Mouse (Mus musculus) testis, adult 2 months (tissue): Measurements from ENCODE around the gene Olfr1033. TPM values are rescaled to one million over a fixed set of nuclear protein-coding genes. Genes with fewer than 3 reads are reported as not detected.
"Not testable (repeated sequence)": the region's sequence is repeated elsewhere in the genome, so short reads cannot be mapped to it uniquely, and the experiment has no call there.

Source experiments
- H3K27ac ChIP-seq: fragments of 200-500 bp; 2 replicates; pipeline ENCODE4 v1.5.1; 2012; ENCODE audit warnings: low read depth, low read length; ENCODE audit not compliant: control insufficient read depth, insufficient read depth
- H3K27me3 ChIP-seq: fragments of 200-500 bp; 2 replicates; pipeline ENCODE4 v1.6.1; 2012; ENCODE audit warnings: mild to moderate bottlenecking, low read length, moderate library complexity; ENCODE audit not compliant: control insufficient read depth, insufficient read depth
- H3K36me3 ChIP-seq: fragments of 200-500 bp; 2 replicates; pipeline ENCODE4 v1.6.1; 2012; ENCODE audit warnings: mild to moderate bottlenecking, low read length; ENCODE audit not compliant: control insufficient read depth, insufficient read depth
- H3K4me1 ChIP-seq: fragments of 200-500 bp; 2 replicates; pipeline ENCODE4 v1.6.1; 2012; ENCODE audit warnings: low read length; ENCODE audit not compliant: control insufficient read depth, insufficient read depth
- H3K4me3 ChIP-seq: fragments of 200-500 bp; 2 replicates; pipeline ENCODE4 v1.5.1; 2012; ENCODE audit warnings: low read depth, mild to moderate bottlenecking, low read length, moderate library complexity, mixed read lengths; ENCODE audit not compliant: control insufficient read depth
- CTCF ChIP-seq: fragments of 200-500 bp; IDR thresholded peaks from 2 replicates; pipeline ENCODE4 v1.5.1; 2012; ENCODE audit warnings: low read depth, mild to moderate bottlenecking, inconsistent platforms, low read length, moderate library complexity; ENCODE audit not compliant: control insufficient read depth, insufficient read depth, insufficient replicate concordance
- POLR2A ChIP-seq: fragments of 200-500 bp; IDR thresholded peaks from 2 replicates; pipeline ENCODE4 v1.6.1; 2012; ENCODE audit warnings: low read depth, mild to moderate bottlenecking, inconsistent platforms, low read length, moderate library complexity; ENCODE audit not compliant: control insufficient read depth
- polyA plus RNA-seq: library from polyadenylated mRNA; depleted of rRNA; stranded (reverse); fragments of >200 nt; gene quantifications from 2 replicates; pipeline ENCODE4 v1.2.3, GENCODE M21; 2012; rRNA removed

Gene Olfr1033
- polyA plus RNA-seq, result 0.35 and 1.1 TPM in 2 replicates

DNA sequence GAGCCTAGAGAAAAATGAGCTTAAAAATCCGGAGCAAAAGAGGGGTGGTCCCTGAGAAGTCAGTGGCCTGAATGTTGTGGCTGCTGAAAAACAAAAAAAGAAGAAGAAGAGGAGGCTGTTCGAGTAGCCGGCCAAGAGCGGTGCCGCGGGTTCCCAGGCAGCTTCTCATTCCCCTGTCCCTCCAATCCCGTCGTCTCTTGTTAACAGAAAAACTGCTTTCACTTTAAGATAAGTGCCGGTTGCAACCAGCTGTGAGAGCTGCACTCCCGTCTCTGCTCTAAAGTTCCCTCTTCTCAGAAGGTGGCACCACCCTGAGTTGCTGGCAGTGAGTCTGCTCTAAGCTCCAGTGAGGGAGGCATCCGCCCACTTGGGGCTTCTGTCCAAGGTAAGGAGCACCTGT, at the start of gene Olfr1033:
TSS of gene Olfr1033 (plus strand) at position 228 of the 400 bp plus-strand sequence.
- H3K4me3 ChIP-seq, H3K36me3 ChIP-seq, H3K4me1 ChIP-seq, H3K27ac ChIP-seq, H3K27me3 ChIP-seq: not testable (repeated sequence)

DNA sequence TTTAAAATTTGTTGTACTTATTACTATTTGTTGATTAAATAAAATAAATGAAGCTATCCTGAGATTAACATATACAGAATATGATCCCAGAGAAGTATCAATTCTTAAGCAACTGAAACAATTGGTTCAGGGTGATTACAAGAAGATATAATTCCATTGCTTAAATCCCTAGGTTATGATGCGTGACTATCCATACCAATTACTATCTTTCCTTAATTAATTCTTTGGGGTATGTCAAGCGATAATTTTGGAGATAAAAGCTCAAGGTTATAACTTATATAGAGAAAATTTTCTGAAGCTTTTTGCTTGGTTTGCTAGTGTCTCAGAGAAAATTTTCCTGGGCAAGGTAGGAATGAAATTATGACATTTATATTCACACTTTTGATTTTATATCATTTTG, 46.8 kb upstream of the Olfr1033 start, which contains the start of gene Olfr1029:
TSS of gene Olfr1029 (plus strand) at position 301 of the 400 bp plus-strand sequence.
- H3K4me1 ChIP-seq, result no peaks in the 10 kb centered on the region
- H3K36me3 ChIP-seq, result no peaks in the 10 kb centered on the region
- H3K27me3 ChIP-seq, result no peaks in the 10 kb centered on the region
- no peak within 1 kb of the TSS for H3K4me3 ChIP-seq
- TF ChIP-seq POLR2A, result no peak
- no peak for TF ChIP-seq CTCF
- H3K27ac ChIP-seq, result no peak within 1 kb of the TSS

GRCm38 (mm10) chr2:85978976-85979375, 41.5 kb upstream of the Olfr1033 start, which contains the start of gene Olfr1030:
Olfr1030 (plus strand) TSS chr2:85979276.
- Histone ChIP-seq H3K36me3 (no peaks in the 10 kb centered on the region), H3K4me1 (no peaks in the 10 kb centered on the region), H3K27me3 (no peaks in the 10 kb centered on the region), H3K4me3 (no peak within 1 kb of the TSS), H3K27ac (no peak within 1 kb of the TSS)
- TF ChIP-seq POLR2A, result no peak
- no peak for TF ChIP-seq CTCF

- Histone ChIP-seq H3K4me3 (no peak within 1 kb of the TSS), H3K27ac (no peak within 1 kb of the TSS), H3K4me1 (no peaks in the 10 kb centered on the region), H3K36me3 (no peaks in the 10 kb centered on the region), H3K27me3 (no peaks in the 10 kb centered on the region)
- TF ChIP-seq POLR2A, result no peak
- no peak for TF ChIP-seq CTCF
These were observed 30.4 kb upstream of the Olfr1033 start, which contains the start of gene Olfr1031 for GRCm38 (mm10) chr2:85990004-85990403. Olfr1031 (plus strand) TSS chr2:85990304.

- H3K4me1 ChIP-seq, result no peaks in the 10 kb centered on the region
- H3K27ac ChIP-seq, result no peak within 1 kb of the TSS
- TF ChIP-seq CTCF, result no peak
- TF ChIP-seq POLR2A, result no peak
- H3K27me3 ChIP-seq, result no peaks in the 10 kb centered on the region
- H3K4me3 ChIP-seq, result no peak within 1 kb of the TSS
- H3K36me3 ChIP-seq, result no peaks in the 10 kb centered on the region
These were observed 15.2 kb upstream of the Olfr1033 start, which contains the start of gene Olfr1032 for GRCm38 (mm10) chr2:86005240-86005639. Olfr1032 (plus strand) TSS chr2:86005540.

DNA sequence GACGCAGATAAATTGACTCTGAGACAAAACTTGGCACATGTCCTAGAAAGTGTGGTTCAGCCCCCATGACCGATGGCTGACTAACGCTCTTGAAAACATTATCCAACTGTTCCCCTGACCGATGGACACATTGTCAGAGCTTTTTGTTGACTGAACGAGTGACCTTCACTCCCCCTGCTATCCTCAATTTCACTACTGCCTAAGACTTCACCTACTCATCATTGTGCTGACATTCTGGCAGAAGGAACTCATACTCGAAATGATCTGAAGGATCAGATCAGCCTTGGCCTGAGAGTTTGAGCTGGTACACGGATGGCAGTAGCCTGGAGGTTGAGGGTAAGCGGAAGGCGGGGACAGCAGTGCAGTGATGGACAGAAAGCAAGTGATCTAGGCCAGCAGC, 1.1 kb downstream of the Olfr1033 start:
- not testable (repeated sequence) for H3K4me1 ChIP-seq, H3K36me3 ChIP-seq, H3K27me3 ChIP-seq, H3K4me3 ChIP-seq, H3K27ac ChIP-seq

DNA sequence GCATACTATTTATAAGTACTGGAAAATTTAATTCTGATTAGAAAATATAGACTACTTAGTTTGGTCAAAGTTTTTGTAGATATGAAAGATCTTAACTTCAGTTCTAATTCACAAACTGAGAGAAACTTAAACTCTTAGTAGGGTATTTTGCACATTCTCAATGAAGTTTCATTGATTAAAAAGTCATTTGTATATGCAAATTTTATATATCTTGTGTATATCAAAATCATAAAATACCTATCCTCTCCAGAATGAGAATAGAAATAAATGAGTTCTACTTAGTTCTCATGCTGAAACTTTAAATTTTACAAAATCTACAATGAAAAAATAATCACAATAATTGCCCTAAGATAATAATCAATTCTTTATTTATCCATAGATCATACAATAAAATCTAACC, 25.1 kb downstream of the Olfr1033 start, which contains the start of gene Olfr1034:
TSS of gene Olfr1034 (plus strand) at position 301 of the 400 bp plus-strand sequence.
- no peaks in the 10 kb centered on the region for H3K36me3 ChIP-seq
- TF ChIP-seq CTCF (no peak), POLR2A (no peak)
- H3K4me3 ChIP-seq, result no peak within 1 kb of the TSS

DNA sequence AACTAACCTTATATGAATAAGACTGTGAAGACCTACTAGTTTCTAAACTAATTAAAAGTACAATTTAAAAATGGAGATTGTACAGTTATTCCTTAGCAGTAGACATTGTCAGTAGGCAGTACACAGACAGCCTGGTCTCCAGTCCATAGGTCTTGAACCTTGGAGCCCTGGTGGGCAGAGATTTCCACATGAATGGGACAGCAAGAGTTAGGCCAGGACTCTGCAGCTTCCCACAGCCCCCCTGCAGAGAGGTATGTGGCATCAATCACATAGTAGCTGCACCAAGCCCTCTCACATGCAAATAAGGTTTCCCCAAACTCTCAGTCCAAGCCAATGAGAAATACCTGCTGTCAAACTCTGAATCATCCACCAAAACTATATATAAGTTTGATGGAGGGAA, 30.3 kb downstream of the Olfr1033 start:
- H3K4me1 ChIP-seq, H3K4me3 ChIP-seq, H3K27me3 ChIP-seq, H3K27ac ChIP-seq, H3K36me3 ChIP-seq: not testable (repeated sequence)

More for the DNA sequence above, 25.1 kb downstream of the Olfr1033 start, which contains the start of gene Olfr1034:
- Histone ChIP-seq H3K27me3 (no peaks in the 10 kb centered on the region), H3K4me1 (no peaks in the 10 kb centered on the region), H3K27ac (no peak within 1 kb of the TSS)

GRCm38 (mm10) chr2:86063766-86064165, 43.3 kb downstream of the Olfr1033 start:
- H3K27me3 ChIP-seq, H3K4me1 ChIP-seq, H3K36me3 ChIP-seq: not testable (repeated sequence)

More at GRCm38 (mm10) chr2:86063766-86064165, 43.3 kb downstream of the Olfr1033 start:
- H3K27ac ChIP-seq, H3K4me3 ChIP-seq: not testable (repeated sequence)
